Mouse (Mus musculus) heart, postnatal 0 days (tissue): ENCODE data around the gene Swap70.

Experiments used
- CTCF ChIP-seq: IDR thresholded peaks from 2 replicates; pipeline ENCODE4 v1.5.1; 2016; ENCODE audit warnings: antibody characterized with exemption, control low read depth, low read depth
- EP300 ChIP-seq: IDR thresholded peaks from 2 replicates; pipeline ENCODE4 v1.6.1; 2016; ENCODE audit warnings: antibody characterized with exemption, low read depth

DNA sequence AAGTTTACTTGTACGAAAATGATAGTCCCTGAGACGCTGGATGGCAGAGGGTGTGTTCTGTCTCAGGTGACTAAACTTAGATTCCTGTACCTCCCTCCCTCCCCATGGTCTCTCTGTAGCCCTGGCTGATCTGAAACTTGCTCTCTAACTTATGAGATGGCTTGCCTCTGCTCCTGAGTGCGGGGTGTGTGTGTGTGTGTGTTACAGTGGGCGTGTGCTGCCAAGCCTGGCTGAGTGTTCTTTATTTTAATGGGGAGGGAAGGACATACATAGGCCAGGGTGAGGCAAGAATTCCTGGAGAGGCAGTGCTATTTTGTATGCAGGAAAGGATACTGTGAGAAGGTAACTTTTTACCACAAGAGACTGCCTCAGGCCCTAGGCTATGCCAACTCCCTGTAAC lies 95.9 kb downstream of the Swap70 start:
- TF ChIP-seq CTCF (no peak), EP300 (no peak)
